Mouse (Mus musculus) common myeloid progenitor, adult 5-6 weeks (primary cell): ENCODE data around the gene Ptpn5. TPM values are rescaled to one million over a fixed set of nuclear protein-coding genes. Genes with fewer than 3 reads are reported as not detected.
A peak's percentile ranks its signal among the peaks of the same experiment; 100 is the strongest.

ENCODE experiments used
- ATAC-seq: replicated peaks from 2 replicates; pipeline ENCODE4 v1.8.0; 2016; ENCODE audit warnings: low read depth, mild to moderate bottlenecking, moderate TSS enrichment, inconsistent platforms; ENCODE audit not compliant: poor library complexity, severe bottlenecking
- total RNA-seq: library from RNA; stranded (forward); fragments of 200-1000, 187-1606 nt; gene quantifications from 2 replicates; pipeline ENCODE4 v1.2.3, GENCODE M21; 2017

The Ptpn5 gene
- not detected in 2 replicates for total RNA-seq

DNA sequence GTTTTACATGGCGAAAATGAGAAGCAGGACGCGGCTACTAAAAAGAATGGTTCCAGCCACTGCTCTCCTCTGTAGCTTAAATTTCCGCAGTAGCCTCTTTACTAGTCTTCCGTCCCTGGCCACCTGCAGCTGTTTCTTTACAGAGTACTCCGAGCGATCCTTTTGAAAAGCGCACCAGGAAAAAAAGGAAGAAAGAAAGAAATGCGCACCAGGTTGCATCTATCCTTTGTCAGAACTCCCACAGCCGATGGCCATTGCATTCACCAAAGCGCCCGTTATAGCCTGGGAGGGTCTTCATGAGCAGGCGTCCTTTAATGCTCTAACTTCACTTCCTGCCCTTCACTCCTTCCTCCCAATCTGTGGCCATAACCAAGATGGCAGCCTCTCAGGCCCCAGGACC is at the start of gene Ptpn5:
Ptpn5 (minus strand) TSS at position 354 of the 400 bp plus-strand sequence.
- 0 out of 2 replicates have a peak, but pooled peaks have one; percentile 7 for ATAC-seq

DNA sequence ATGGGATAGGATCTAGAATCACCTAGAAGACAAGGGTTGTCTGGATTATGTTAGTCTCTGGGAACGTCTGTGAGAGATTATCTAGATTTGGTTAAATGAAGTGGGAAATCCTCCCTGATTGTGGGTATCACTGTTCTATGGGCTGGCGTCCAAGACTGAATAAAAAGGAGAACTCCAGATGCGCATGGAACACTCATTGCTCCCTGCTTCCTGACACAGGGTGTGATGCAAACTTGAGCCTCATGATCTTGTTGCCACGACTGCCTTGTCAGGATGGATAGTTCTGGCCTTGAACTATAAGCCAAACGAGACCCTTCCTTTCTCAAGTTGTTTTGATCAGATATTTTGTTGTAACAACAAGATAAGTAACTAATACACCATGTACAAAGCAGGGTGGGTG is 37.3 kb upstream of the Ptpn5 start:
- peak; percentile 66 for ATAC-seq

DNA sequence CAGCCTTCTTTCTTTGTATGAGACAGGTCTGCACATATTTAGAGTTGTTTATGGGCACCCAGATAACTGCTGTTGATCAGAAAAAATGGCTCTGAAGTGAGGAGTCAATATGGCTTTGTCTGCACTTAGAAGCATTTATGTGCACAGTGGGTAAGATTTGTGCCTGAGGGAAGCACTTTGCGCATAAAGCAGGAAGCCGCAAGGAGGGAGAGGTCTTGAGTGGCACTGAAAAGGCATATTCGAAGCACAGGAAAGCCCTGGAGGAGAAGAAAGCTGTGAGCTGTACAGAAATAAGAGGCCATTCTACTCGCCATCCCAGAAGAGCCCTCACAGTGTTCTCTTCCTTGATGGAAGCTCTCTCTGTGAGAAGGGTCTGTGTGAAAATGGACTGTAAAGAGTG is 31.5 kb upstream of the Ptpn5 start:
- no peak for ATAC-seq

DNA sequence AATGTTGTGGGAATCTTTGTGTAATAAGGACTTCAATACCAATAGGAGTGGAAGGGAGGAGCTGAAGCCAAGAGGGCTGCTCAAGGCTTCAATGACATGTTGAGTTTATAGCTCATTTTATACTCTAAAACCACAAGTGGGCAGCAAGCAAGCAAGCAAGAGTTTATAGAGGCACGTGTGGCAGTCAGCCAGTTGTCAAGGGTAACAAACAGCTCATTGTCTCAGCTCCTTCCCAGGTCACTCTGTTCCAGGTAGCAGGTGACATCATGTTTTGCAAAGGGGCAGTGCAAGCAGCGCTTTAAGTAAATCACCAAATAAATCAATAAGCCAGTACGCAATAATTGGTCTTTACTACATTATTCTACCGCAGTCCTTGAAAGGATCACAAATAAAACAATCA is 29.7 kb upstream of the Ptpn5 start:
- ATAC-seq = no peak

DNA sequence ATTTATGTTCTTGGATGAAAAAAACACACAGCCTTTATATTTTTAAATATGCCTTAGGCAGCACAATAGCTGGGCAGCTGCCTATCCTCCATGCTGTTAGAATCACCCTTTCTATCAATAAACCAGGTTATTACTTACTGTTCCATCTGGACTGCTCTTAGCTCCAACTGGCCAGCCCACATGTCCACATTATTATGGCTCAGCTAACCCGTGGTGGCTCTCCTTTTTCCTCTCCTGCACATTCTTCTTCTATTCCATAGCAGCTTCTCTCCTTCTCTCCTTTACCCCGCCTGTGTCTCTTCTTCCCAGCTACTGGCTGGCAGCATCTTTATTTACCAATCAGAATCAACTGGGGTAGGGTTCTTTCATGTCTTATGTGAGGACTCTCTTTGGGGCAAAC is 25.0 kb upstream of the Ptpn5 start:
- no peak for ATAC-seq

DNA sequence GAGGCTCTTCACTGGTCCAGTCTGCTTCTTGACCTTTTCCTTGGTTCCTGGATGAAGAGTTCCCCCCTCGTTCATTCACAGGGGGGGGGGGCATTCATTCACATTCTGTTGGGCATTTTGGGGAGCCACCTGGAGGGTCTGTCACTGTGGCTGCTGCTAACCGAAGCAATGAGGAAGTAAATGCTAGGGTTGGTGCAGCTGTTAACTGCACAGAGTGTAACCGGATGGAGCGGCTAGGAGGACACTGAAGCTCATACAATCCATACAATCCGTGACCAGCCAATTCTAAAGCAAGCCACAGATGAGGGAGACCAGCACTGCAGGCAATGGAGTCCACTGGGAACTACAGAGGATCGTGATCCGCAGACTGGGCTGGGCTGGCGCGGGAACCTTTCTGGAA is 24.3 kb upstream of the Ptpn5 start:
- peak; percentile 96 for ATAC-seq

DNA sequence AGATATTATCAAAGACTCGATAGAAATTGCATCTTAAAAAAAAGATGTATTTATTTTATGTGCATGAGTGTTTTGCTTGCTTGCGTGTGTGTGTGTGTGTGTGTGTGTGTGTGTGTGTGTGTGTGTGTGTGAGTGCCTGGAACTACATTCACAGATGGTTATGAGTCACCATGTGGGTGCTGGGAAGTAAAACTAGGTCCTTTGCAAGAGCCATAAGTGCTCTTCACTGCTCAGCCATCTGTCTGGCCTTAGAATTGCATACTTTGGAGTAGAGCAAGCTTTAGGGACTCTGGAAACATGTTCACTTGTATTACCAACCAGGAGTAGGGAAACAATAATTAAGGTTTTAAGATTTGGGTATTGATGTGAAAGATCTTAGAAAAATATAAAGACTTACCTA is 22.4 kb upstream of the Ptpn5 start:
- no peak for ATAC-seq

DNA sequence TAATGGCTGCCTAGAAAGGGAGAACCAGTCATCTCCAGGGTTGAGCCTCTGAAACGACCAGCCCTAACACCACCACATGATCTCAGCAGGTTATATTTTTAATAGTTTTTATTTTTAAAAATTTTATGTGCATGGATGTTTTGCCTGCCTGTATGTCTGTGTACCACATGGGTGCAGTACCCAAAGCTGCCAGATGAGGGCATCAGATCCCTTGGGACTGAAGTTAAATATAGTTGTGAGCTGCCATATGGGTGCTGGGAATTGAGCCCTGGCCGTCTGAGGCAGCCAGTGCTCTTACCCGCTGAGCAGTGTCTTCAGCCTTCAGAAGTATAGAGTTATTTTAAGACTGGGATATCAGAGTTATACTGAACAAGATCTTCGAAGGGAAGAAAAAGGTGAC is 21.9 kb upstream of the Ptpn5 start:
- ATAC-seq = no peak

DNA sequence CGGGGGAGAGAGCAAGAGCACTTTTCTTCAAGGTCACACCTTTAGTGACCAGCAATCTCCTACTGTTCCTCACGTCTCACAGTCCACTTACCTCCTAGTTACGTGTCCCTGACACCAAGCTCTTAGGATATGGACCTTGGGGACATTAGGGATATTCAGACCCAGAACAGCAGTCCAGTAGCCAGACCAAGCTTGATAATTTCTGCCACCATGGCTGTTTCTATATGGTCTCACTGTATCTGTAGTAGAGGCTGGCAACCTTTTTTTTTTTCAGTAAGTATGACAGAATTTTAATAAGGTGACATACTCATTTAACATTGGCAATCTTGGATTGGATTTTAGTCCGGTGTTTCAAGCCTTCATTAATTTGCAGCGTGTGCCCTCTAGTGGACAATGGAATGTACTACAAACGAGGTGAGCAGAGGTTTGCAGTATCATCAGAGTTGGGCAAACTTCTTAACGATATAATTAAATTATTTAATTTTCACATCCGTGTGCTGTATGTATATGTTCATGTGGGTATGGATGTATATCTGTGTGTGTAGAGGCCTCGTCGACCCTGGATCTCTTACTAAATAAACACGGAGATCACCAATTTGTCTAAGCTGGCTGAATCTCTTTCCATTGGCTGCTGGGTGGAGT is 17.1 kb upstream of the Ptpn5 start:
- peak; percentile 27; the same call in 1 of the 2 replicates for ATAC-seq

DNA sequence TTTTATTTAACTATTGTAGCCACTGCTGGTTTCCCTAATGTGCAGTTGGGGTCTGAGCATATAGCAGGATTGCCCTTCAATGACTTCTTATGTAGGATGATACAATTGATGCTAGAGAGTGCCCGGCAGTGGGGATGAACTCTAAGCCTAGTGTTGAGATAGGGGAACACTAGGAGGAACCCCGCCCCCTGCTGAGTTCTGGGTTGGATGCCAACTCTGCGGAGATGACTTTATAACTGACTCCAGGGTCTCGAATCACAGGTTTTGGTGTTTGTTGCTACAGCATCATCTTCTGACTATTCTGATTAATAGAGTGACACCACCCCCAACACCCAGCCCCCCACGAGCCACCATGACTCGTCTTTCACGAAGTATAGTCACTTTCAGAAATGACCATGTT is 14.8 kb upstream of the Ptpn5 start:
- no peak for ATAC-seq

DNA sequence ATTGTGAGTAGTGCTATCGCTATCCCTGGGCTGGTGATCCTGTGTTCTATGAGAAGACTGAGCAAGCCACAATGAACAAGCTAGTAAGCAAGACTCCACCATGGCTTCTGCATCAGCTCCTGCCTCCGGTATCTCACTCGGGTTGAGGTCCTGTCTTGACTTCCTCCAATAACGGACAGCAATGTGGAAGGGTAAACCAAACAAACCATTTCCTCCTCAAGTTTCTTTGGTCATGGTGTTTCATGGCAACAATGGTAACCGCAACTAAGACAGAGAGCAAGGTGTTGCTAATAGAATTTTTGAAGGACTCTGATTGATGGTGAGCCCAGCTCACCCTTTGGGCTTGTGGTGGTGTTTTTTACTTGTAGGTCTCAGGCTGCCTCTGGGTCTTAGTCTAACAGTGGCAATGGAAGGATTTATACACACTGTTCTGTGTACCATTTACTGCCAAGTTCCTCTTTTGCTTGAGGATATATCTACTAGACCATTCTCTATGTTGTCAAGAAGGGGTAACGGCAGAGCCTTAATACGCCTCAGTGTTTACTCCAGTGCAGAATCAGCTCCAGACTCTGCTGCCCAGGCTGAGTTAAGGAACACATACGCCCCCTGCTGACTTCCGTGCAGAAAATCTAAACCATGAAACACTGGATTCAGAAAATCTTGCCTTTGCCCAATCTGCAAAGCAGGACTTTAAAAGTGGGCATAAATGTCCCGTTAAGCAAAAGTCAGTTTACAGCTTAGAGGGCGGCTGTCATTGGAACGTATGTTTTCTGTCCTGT is 12.7 kb upstream of the Ptpn5 start:
- ATAC-seq = peak; percentile 92

DNA sequence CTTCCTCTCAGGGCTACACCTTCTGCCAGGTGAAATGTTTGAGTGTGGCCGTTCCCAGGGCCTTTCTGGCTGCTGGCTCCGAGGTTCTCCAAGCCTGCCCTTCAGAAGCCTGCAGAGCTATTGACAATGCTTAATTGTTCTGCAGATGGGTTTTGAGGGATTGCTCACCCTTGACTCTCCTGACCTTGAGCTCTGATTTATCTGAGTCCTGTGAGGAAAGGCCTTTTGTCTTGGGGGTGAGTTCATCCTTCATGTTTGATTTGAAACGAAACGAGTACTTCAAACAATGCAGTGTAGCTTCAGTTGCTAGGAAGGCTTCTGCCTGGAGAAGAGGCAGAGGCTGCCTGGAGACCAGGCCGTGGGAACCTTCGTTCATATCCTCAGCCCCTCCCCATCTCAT is 10.8 kb upstream of the Ptpn5 start:
- no peak for ATAC-seq

DNA sequence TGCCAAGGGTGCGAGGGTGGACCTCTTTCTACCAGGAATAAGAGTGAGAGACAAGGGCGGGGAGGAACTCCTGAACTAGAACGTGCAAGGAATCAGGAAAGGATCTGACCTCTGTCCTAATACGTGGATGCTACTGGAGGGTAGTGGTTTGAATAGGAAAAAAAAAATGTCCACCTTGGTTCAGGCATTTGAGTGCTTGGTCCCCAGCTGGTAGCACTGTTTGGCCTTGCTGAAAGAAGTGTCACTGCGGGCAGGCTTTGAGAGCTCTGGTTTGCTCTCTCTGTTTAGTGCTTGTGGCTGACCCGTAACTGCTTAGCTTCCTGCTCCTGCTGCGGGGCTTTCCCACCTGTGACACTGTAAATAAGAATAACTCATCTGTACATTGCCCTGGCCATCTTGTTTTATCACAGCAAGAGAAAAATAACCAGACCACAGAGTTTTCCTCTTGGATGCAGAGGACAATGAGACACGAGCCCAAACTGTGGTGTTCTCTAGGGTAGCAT is 6.4 kb upstream of the Ptpn5 start:
- ATAC-seq = no peak

DNA sequence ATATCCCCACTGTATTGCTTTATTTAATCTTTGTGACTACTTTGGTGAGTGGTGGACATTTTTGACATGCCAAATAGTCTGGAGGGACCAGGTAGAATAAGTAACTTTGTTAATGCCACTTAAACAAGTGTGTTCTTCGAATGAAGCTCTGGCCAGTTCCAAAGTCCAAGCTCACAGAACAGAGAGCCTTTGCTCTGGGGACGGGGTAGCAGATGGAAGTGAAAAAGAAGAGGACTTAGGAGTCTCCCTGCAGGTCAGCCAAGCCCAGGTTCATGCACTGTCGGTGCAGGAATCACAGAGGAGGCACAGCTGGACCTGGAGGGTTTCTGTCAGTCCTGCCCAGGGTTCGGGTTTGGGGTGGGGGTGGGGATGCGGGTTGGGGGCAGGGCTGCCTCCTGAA is 1.1 kb upstream of the Ptpn5 start:
- ATAC-seq = no peak

DNA sequence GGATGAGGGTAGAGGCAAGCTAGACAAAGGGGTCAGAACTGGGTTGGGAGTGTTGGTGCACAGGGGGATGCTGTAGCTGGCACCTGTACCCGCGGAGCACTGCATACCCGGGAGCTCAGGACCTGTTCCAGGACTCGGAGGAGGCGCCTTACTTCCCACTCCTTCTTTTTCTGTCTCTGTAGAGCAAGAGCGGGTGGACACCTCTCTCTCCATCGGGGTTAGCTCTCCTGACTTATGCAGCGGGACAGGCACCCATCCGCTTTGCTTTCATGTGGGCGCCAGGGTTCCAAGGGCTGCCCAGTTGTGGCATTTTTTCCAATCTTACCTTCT is 588 bp downstream of the Ptpn5 start:
- peak; percentile 16 for ATAC-seq

DNA sequence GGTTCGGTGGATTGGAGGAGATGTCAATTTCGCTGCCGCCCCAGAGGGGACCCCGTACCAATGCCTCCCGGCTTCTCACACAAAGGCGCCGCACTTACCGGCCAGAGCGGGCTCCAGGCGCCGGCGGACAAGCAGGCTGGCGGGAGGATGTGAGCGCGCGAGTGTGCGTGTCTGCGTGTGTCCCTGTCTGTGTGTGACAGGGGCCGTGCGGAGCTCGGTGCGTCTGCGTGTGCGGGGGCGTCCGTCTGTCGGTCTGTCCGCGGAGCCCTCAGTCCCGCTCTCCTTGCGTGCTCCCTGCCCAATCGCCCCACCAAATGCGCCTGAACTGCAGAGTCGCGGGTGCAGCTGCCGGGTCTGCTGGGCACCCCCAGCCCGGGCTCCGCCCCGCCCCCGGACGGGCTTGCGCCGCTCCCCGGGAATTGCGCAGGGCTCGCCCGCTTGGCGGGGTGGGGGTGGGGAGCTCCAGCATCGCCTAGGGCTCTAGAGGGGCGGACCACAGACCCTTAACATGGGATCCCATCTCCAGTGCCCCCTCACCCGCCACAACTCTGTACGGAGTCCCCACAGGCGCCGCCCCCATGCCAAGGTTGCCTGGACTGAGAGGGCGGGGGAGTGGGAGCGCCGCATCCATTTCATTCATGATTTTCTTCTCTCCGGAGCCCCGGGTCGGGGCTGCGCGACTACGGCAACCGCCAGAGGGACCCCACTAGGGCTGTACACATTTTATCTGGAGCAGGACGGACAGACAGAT is 1.1 kb downstream of the Ptpn5 start:
- ATAC-seq = peak; percentile 33

DNA sequence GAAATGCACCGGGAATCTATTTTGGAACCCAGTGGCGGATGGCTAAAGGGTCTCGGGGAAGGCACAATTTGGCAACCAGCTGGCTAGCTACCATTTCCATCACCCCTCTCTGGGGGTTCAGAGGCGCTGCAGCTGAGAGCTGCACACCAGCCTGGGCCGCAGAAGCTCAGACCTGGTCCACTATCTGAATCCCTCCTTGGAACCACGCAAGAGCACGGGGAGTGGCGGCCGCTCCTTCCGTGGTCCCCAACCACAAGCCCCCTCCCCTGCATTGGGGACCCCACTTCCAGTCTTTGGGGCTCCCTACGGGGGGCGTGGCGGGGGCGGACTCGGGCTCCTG is 1.7 kb downstream of the Ptpn5 start:
- peak; percentile 7; the same call in 1 of the 2 replicates for ATAC-seq

DNA sequence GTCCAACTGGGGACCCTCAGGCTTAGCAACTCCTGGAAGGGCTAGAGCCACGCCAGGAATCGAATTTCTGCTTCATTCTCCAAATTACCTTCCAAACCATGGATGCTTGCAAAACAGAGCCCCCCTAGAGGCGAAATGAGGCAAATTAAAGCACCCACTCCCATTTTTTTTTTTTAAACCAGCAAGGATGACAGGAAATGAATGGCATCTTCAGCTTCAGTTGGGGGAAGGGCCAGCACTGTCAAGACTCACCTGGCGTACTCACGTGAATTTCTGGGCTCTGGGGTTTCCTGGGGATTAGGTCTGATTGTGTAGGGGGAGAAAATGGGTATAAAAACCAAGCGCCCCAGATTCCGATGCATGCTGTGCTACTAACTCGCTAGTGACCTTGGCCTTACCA is 2.2 kb downstream of the Ptpn5 start:
- no peak for ATAC-seq

DNA sequence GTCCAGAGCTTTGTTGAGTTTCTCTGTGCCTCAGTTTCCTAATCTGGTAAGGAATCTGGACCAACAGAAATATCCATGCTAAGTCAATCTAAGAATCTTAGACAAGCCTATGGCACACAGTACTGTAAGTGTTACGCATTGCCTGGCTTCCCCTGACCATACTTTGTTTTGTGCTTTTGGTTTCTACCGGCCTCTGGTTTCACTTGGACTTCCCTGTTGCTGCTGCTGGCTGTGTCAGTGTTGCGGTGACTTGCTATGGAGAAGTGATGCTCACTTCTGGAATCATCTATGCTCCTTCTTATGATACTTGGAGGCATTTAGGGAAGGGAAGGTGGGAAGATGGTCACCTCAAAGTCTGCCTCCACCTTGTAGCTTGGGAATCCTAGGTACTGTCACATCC is 11.5 kb downstream of the Ptpn5 start:
- ATAC-seq = peak; percentile 83

DNA sequence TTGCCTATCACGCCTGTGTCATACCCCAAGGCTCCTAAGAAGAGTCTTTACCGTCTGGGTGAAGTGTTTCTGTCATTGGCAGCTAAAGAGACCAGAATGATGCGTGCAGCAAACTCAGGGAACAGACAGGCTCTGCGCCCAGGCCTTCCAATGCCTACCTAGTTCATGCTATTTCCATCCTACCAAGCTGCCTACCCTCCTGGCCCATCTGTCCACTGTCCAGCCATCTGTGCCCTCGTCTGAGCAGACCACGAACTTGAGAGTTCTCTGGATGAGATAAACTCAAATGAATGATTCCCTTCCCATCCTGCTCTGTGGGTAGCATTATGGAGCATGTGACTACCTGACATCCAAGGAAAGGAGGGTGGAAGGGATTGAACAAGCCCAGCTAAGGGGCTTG is 16.8 kb downstream of the Ptpn5 start:
- no peak for ATAC-seq

DNA sequence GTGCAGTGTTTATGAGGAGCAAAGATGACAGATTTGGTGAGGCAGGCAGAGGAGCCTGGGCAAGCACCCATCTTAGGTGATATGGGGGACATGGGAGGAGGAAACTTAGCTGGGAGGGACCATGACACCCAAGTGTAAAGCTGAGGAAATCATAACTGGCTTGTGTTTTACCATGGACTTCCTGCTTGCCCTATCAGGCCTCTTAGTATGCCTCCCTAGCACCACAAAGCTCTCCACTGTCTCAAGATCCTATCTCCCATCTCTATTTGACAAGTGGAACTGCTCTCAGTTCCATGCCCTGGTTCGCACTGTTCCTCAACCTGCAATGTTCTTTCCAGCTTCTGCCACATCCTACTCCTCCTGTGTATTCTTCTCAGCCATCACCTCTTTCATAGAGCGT is 18.0 kb downstream of the Ptpn5 start:
- ATAC-seq = peak; percentile 77
